Mouse (Mus musculus) CH12.LX (cell line): Measurements from ENCODE around the gene Dhx16.

Experiments
- CHD1 ChIP-seq: IDR thresholded peaks from 2 replicates; pipeline ENCODE4 v1.6.1; 2012; ENCODE audit warnings: low read depth, low read length, improper control_type of control experiment, inconsistent platforms
- CTCF ChIP-seq, 2 experiments: IDR thresholded peaks in 1 of 2; conservative IDR thresholded peaks in 1 of 2; 2 replicates each; pipeline ENCODE4 v1.5.1; 2011 to 2012; ENCODE audit warnings: low read depth in 2 of 2, low read length in 2 of 2, improper control_type of control experiment in 1 of 2, inconsistent platforms in 1 of 2, mild to moderate bottlenecking in 1 of 2, moderate library complexity in 1 of 2
- EP300 ChIP-seq: IDR thresholded peaks from 2 replicates; pipeline ENCODE4 v1.6.1; 2011; ENCODE audit warnings: low read length, improper control_type of control experiment
- HCFC1 ChIP-seq: IDR thresholded peaks from 2 replicates; pipeline ENCODE4 v1.6.1; 2012; ENCODE audit warnings: low read depth, mild to moderate bottlenecking, inconsistent platforms, low read length, improper control_type of control experiment
- MAFK ChIP-seq: IDR thresholded peaks from 2 replicates; pipeline ENCODE4 v1.6.1; 2011; ENCODE audit warnings: low read length, improper control_type of control experiment; ENCODE audit not compliant: insufficient replicate concordance
- PAX5 ChIP-seq: IDR thresholded peaks from 2 replicates; pipeline ENCODE4 v1.6.1; 2012; ENCODE audit warnings: low read length, inconsistent platforms, mixed read lengths
- POLR2A ChIP-seq: IDR thresholded peaks from 2 replicates; pipeline ENCODE4 v1.6.1; 2011; ENCODE audit warnings: low read depth, mild to moderate bottlenecking, improper control_type of control experiment, low read length
- RCOR1 ChIP-seq: conservative IDR thresholded peaks from 2 replicates; pipeline ENCODE4 v1.6.1; 2012; ENCODE audit warnings: low read depth, mild to moderate bottlenecking, inconsistent platforms, low read length, improper control_type of control experiment
- TBP ChIP-seq: conservative IDR thresholded peaks from 2 replicates; pipeline ENCODE4 v1.6.1; 2011; ENCODE audit warnings: low read depth, low read length, improper control_type of control experiment
- USF1 ChIP-seq: IDR thresholded peaks from 2 replicates; pipeline ENCODE4 v1.6.1; 2014; ENCODE audit warnings: low read depth, mild to moderate bottlenecking, inconsistent platforms, low read length, improper control_type of control experiment
- ZC3H11A ChIP-seq: IDR thresholded peaks from 2 replicates; pipeline ENCODE4 v1.6.1; 2012; ENCODE audit warnings: low read depth, mild to moderate bottlenecking, inconsistent platforms, low read length, improper control_type of control experiment

- TF ChIP-seq MAFK (no peak), TBP (no peak), RCOR1 (no peak), POLR2A (no peak), ZC3H11A (no peak), EP300 (no peak), CTCF (conservative IDR thresholded peaks at IDR 0.05 in 1 of 2, IDR thresholded peaks at IDR 0.05 in 1 of 2; ENCODE audit: low read depth in 2 of 2, low read length in 2 of 2) (no peak), USF1 (no peak), CHD1 (no peak), HCFC1 (no peak), PAX5 (no peak)
Observed at GRCm38 (mm10) chr17:35850974-35851373, 28.6 kb upstream of the Dhx16 start.
